Mouse (Mus musculus): ENCODE results near the gene Chad. TPM values are rescaled to one million over a fixed set of nuclear protein-coding genes. Genes with fewer than 3 reads are reported as not detected.
A peak's percentile ranks its signal among the peaks of the same experiment; 100 is the strongest.

The Chad gene
- polyA plus RNA-seq, 1 experiment from 2014 or later: 16.1 TPM

DNA sequence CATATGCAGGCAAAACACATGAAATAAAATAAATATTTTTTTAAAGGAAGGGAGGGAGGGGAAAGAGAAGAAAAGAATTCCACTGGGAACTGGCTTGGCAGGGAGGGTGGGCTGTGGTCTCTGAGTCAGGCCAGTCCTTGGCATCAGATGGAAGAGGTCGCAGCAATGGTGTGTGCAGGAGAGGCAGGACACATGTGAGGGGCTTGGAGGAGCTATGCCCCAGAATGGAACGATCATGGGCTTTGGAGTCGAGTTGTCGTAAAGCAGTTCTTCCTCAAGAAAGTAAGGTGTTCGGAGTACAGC, 14.5 kb upstream of the Chad start:
- no peaks in the 10 kb centered on the region for H3K27me3 ChIP-seq (ENCODE audit: control insufficient read depth, insufficient read depth, low read length)
- no peak overlapping the region for H3K4me2 ChIP-seq (ENCODE audit: low read depth, low read length)
- no peak overlapping the region for H3K4me3 ChIP-seq (replicated peaks; ENCODE audit: low read length)
- H3K4me1 ChIP-seq (ENCODE audit: control insufficient read depth, insufficient read depth, low read length): peaks cover 6% of the 10 kb centered on the region
- H3K9me3 ChIP-seq (replicated peaks; ENCODE audit: control insufficient read depth, low read length): no peaks in the 10 kb centered on the region
- WGBS: 76% methylated on average over 5 of the region's 5 CpGs
- no peak overlapping the region; the same call in 1 of the 2 replicates for H3K9ac ChIP-seq (ENCODE audit: low read length)
- no peaks in the 10 kb centered on the region for H3K36me3 ChIP-seq (ENCODE audit: control insufficient read depth, insufficient read depth, low read length)
- no peak overlapping the region for H3K27ac ChIP-seq (ENCODE audit: low read length)
- no peak for ATAC-seq (ENCODE audit: insufficient read depth, low FRiP score)

DNA sequence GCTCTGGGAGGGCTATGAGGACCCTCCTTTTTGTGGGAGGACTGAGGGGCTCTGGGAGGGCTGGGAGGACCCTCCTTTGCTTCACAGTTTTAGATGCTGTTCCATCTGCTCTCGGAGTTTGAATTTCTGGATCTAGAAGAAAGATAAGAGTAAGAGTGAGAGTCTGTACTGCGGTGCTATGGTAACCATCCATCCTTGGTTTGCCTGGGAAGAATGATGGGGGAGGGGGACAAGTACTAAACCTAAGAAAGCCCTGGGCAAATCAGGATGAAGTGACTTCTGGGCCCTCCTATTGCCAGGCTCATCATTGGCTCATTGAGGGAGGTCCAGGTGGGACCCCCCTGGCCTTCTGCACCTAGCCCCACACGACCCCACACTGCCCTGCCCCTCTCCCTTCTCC, 6.6 kb upstream of the Chad start:
- H3K9me3 ChIP-seq (replicated peaks; ENCODE audit: control insufficient read depth, low read length): no peaks in the 10 kb centered on the region
- no peak overlapping the region for H3K27ac ChIP-seq (ENCODE audit: low read length)
- H3K27me3 ChIP-seq (ENCODE audit: control insufficient read depth, insufficient read depth, low read length): no peaks in the 10 kb centered on the region
- no peak overlapping the region for H3K9ac ChIP-seq (ENCODE audit: low read length)
- no peak overlapping the region for H3K4me3 ChIP-seq (replicated peaks; ENCODE audit: low read length)
- 61% methylated on average over 3 of the region's 3 CpGs for WGBS
- no peaks in the 10 kb centered on the region for H3K36me3 ChIP-seq (ENCODE audit: control insufficient read depth, insufficient read depth, low read length)
- no peaks in the 10 kb centered on the region for H3K4me1 ChIP-seq (ENCODE audit: control insufficient read depth, insufficient read depth, low read length)
- H3K4me2 ChIP-seq (ENCODE audit: low read depth, low read length): no peak overlapping the region
- ATAC-seq (ENCODE audit: insufficient read depth, low FRiP score): no peak

DNA sequence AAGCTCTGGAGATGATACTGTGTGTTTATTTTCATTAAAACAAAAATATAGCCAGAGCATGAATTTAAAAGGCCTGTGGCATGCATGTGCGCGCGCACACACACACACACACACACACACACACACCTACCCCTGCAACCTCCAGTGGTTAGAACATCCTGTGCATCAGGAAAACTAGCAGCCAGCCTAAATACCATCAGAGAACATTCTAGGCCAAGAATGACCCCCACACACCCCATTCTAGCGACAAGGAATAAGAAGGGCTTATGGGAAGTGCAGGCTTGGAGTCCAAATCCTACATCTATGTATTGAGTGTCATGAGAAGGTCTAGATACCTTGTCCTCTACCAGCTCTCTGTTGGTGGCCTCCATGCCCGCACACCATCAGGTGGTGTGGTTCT, 1.5 kb upstream of the Chad start:
- Histone ChIP-seq H3K9me3 (replicated peaks; ENCODE audit: control insufficient read depth, low read length) (no peaks in the 10 kb centered on the region), H3K36me3 (ENCODE audit: control insufficient read depth, insufficient read depth, low read length) (no peaks in the 10 kb centered on the region), H3K27me3 (ENCODE audit: control insufficient read depth, insufficient read depth, low read length) (no peaks in the 10 kb centered on the region), H3K4me1 (ENCODE audit: control insufficient read depth, insufficient read depth, low read length) (peaks cover 11% of the 10 kb centered on the region; the same call in 1 of the 2 replicates), H3K9ac (ENCODE audit: low read length) (no peak overlapping the region), H3K27ac (ENCODE audit: low read length) (no peak overlapping the region), H3K4me3 (replicated peaks; ENCODE audit: low read length) (no peak overlapping the region), H3K4me2 (ENCODE audit: low read depth, low read length) (no peak overlapping the region)
- WGBS: 97% methylated on average over 5 of the region's 5 CpGs
- no peak for ATAC-seq (ENCODE audit: insufficient read depth, low FRiP score)

DNA sequence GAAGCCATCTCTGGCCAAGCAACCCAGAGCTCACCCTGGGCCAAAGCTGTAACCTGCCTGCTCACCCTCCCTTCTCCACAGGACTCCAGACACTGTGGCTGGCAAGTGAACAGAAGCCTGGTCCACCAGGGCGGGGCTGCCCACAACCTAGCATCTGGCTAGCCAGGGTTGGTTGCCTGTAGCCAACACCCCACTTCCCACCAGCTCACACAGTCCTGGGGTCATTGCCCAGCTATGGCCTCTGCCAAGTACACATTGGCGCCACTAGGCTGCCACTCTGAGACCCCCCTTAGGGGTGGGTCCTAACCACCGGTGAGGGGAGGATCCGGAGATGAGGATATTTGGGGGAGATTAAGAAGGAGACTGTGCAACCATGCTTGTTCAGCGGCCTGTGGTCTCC, 1.0 kb upstream of the Chad start:
- Histone ChIP-seq H3K27ac (ENCODE audit: low read length) (peak overlapping the region; percentile 82; the same call in 1 of the 2 replicates), H3K4me2 (ENCODE audit: low read depth, low read length) (peak overlapping the region; percentile 53), H3K4me1 (ENCODE audit: control insufficient read depth, insufficient read depth, low read length) (peaks cover 11% of the 10 kb centered on the region; the same call in 1 of the 2 replicates), H3K27me3 (ENCODE audit: control insufficient read depth, insufficient read depth, low read length) (no peaks in the 10 kb centered on the region), H3K9me3 (replicated peaks; ENCODE audit: control insufficient read depth, low read length) (no peaks in the 10 kb centered on the region), H3K4me3 (replicated peaks; ENCODE audit: low read length) (peak overlapping the region; percentile 35; the same call in 1 of the 2 replicates), H3K9ac (ENCODE audit: low read length) (peak overlapping the region; percentile 55), H3K36me3 (ENCODE audit: control insufficient read depth, insufficient read depth, low read length) (no peaks in the 10 kb centered on the region)
- WGBS: 63% methylated on average over 5 of the region's 5 CpGs
- peak; percentile 8; the same call in 1 of the 2 replicates for ATAC-seq (ENCODE audit: insufficient read depth, low FRiP score)

DNA sequence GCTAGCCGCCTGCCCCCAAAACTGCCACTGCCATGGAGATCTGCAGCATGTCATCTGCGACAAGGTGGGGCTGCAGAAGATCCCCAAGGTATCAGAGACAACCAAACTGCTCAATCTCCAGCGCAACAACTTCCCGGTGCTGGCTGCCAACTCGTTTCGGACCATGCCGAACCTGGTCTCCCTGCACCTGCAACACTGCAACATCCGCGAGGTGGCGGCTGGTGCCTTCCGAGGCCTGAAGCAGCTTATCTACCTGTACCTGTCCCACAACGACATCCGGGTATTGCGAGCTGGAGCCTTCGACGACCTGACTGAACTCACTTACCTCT, 268 bp downstream of the Chad start:
- 0 out of 2 replicates have a peak, but pooled peaks have one; percentile 41 for ATAC-seq (ENCODE audit: insufficient read depth, low FRiP score)
- Histone ChIP-seq H3K9ac (ENCODE audit: low read length) (peak overlapping the region; percentile 55), H3K4me3 (replicated peaks; ENCODE audit: low read length) (peak overlapping the region; percentile 35), H3K4me1 (ENCODE audit: control insufficient read depth, insufficient read depth, low read length) (peaks cover 11% of the 10 kb centered on the region; the same call in 1 of the 2 replicates), H3K27ac (ENCODE audit: low read length) (peak overlapping the region; percentile 82), H3K4me2 (ENCODE audit: low read depth, low read length) (peak overlapping the region; percentile 53), H3K9me3 (replicated peaks; ENCODE audit: control insufficient read depth, low read length) (no peaks in the 10 kb centered on the region), H3K27me3 (ENCODE audit: control insufficient read depth, insufficient read depth, low read length) (no peaks in the 10 kb centered on the region), H3K36me3 (ENCODE audit: control insufficient read depth, insufficient read depth, low read length) (no peaks in the 10 kb centered on the region)
- WGBS: 19% methylated on average over 16 of the region's 16 CpGs

- peak overlapping the region; percentile 26; the same call in 1 of the 2 replicates for H3K9ac ChIP-seq (ENCODE audit: low read length)
- H3K27ac ChIP-seq (ENCODE audit: low read length): no peak overlapping the region
- peaks cover 11% of the 10 kb centered on the region; the same call in 1 of the 2 replicates for H3K4me1 ChIP-seq (ENCODE audit: control insufficient read depth, insufficient read depth, low read length)
- no peak for ATAC-seq (ENCODE audit: insufficient read depth, low FRiP score)
- peak overlapping the region; percentile 35; the same call in 1 of the 2 replicates for H3K4me3 ChIP-seq (replicated peaks; ENCODE audit: low read length)
- no peaks in the 10 kb centered on the region for H3K27me3 ChIP-seq (ENCODE audit: control insufficient read depth, insufficient read depth, low read length)
- H3K9me3 ChIP-seq (replicated peaks; ENCODE audit: control insufficient read depth, low read length): no peaks in the 10 kb centered on the region
- no peaks in the 10 kb centered on the region for H3K36me3 ChIP-seq (ENCODE audit: control insufficient read depth, insufficient read depth, low read length)
- peak overlapping the region; percentile 11 for H3K4me2 ChIP-seq (ENCODE audit: low read depth, low read length)
- 52% methylated on average over 6 of the region's 6 CpGs for WGBS
These were observed 1.7 kb downstream of the Chad start for GRCm38 (mm10) chr11:94566534-94566933.

- Histone ChIP-seq H3K4me2 (ENCODE audit: low read depth, low read length) (0 out of 2 replicates have a peak overlapping the region, but pooled peaks have one; percentile 11), H3K27ac (ENCODE audit: low read length) (no peak overlapping the region), H3K4me3 (replicated peaks; ENCODE audit: low read length) (0 out of 2 replicates have a peak overlapping the region, but pooled peaks have one; percentile 10), H3K9me3 (replicated peaks; ENCODE audit: control insufficient read depth, low read length) (no peaks in the 10 kb centered on the region), H3K27me3 (ENCODE audit: control insufficient read depth, insufficient read depth, low read length) (no peaks in the 10 kb centered on the region), H3K36me3 (ENCODE audit: control insufficient read depth, insufficient read depth, low read length) (no peaks in the 10 kb centered on the region), H3K4me1 (ENCODE audit: control insufficient read depth, insufficient read depth, low read length) (peaks cover 11% of the 10 kb centered on the region; the same call in 1 of the 2 replicates), H3K9ac (ENCODE audit: low read length) (no peak overlapping the region)
- ATAC-seq (ENCODE audit: insufficient read depth, low FRiP score): no peak
- 80% methylated on average over 7 of the region's 7 CpGs for WGBS
These were observed 2.5 kb downstream of the Chad start for GRCm38 (mm10) chr11:94567326-94567725.

DNA sequence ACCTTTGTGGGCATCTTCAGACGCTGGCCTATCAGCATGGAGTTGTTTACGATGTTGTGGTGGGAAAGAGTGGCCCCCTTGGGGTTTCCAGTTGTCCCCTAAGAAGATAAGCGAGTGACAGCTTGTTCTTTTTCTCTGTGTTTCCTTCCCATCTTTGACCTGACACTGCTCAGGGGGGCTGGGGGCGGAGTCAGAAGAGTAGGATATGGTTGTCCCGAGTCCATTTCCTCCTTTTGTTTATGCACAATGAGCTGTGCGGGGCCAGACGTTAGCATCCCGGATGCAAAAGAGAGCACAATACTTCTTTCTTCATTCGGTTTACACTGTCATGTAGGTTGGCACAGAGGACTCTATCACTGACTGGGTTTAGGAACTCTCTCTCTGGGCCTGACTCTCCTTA, 5.8 kb downstream of the Chad start:
- no peak for ATAC-seq (ENCODE audit: insufficient read depth, low FRiP score)
- Histone ChIP-seq H3K9ac (ENCODE audit: low read length) (no peak overlapping the region), H3K9me3 (replicated peaks; ENCODE audit: control insufficient read depth, low read length) (no peaks in the 10 kb centered on the region), H3K27ac (ENCODE audit: low read length) (peak overlapping the region; percentile 17), H3K36me3 (ENCODE audit: control insufficient read depth, insufficient read depth, low read length) (no peaks in the 10 kb centered on the region), H3K4me1 (ENCODE audit: control insufficient read depth, insufficient read depth, low read length) (peaks cover 4% of the 10 kb centered on the region; the same call in 1 of the 2 replicates), H3K4me3 (replicated peaks; ENCODE audit: low read length) (no peak overlapping the region), H3K4me2 (ENCODE audit: low read depth, low read length) (no peak overlapping the region), H3K27me3 (ENCODE audit: control insufficient read depth, insufficient read depth, low read length) (no peaks in the 10 kb centered on the region)
- WGBS: 48% methylated on average over 9 of the region's 9 CpGs

- Histone ChIP-seq H3K4me1 (ENCODE audit: control insufficient read depth, insufficient read depth, low read length) (no peaks in the 10 kb centered on the region), H3K4me2 (ENCODE audit: low read depth, low read length) (no peak overlapping the region), H3K27ac (ENCODE audit: low read length) (no peak overlapping the region), H3K4me3 (replicated peaks; ENCODE audit: low read length) (no peak overlapping the region), H3K27me3 (ENCODE audit: control insufficient read depth, insufficient read depth, low read length) (no peaks in the 10 kb centered on the region), H3K9me3 (replicated peaks; ENCODE audit: control insufficient read depth, low read length) (no peaks in the 10 kb centered on the region), H3K36me3 (ENCODE audit: control insufficient read depth, insufficient read depth, low read length) (no peaks in the 10 kb centered on the region), H3K9ac (ENCODE audit: low read length) (no peak overlapping the region)
- 85% methylated on average over 1 of the region's 1 CpGs for WGBS
- ATAC-seq (ENCODE audit: insufficient read depth, low FRiP score): no peak
These were observed 7.0 kb downstream of the Chad start for GRCm38 (mm10) chr11:94571850-94572249.

All from stomach, embryonic 16.5 days (tissue).